Mouse (Mus musculus): Measurements from ENCODE around the gene Olfr870. TPM values are rescaled to one million over a fixed set of nuclear protein-coding genes. Genes with fewer than 3 reads are reported as not detected.

The Olfr870 gene
- total RNA-seq (2012; rRNA removed) (not detected in 2 replicates), polyA plus RNA-seq (2012; ENCODE audit: insufficient read depth in 1 of 2, insufficient read length in 2 of 2, low read depth in 1 of 2, low replicate concordance in 2 of 2, missing spikeins in 1 of 2) (not detected)

DNA sequence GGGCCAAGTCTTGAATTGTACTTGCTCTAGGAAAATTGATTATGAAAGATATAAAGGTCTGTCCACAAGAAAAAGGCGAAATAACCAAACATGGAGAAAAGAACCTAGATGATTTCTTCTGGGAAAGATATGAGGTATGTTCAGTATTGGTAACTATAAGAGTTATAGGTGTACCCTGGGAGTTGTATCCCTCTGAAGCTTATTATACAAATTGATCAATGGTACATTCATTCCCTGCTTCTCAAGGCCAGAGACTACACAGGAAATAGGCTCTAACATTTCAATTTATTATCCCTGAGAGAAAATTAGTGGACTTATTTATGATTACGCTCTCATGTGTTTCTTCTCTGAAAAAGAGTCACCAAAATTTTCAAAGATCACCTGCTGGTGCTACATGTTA is at the start of gene Olfr870:
Olfr870 (minus strand) TSS at position 101 of the 400 bp plus-strand sequence.
- DNase-seq (ENCODE audit: low read depth, low spot score): no peak
- TF ChIP-seq SIN3A (IDR thresholded peaks at IDR 0.05; ENCODE audit: low read length) (no peak), CHD2 (IDR thresholded peaks at IDR 0.05; ENCODE audit: low read length) (no peak), MXI1 (IDR thresholded peaks at IDR 0.05; ENCODE audit: low read depth, low read length) (no peak), ZMIZ1 (IDR thresholded peaks at IDR 0.05; ENCODE audit: low read depth, low read length) (no peak), GABPA (IDR thresholded peaks at IDR 0.05; ENCODE audit: low read depth, low read length) (no peak), UBTF (IDR thresholded peaks at IDR 0.05; ENCODE audit: borderline replicate concordance, insufficient read depth, low read depth, low read length) (no peak), MYB (IDR thresholded peaks at IDR 0.05; ENCODE audit: low read depth, low read length) (no peak), MEF2A (IDR thresholded peaks at IDR 0.05; ENCODE audit: extremely low read depth, insufficient replicate concordance, low read depth, low read length, poor library complexity, severe bottlenecking) (no peak), TCF12 (IDR thresholded peaks at IDR 0.05; ENCODE audit: low read depth, low read length) (no peak), SMC3 (IDR thresholded peaks at IDR 0.05; ENCODE audit: low read depth, low read length) (no peak)
- Histone ChIP-seq H3K36me3 (ENCODE audit: control insufficient read depth in 1 of 2, insufficient read depth in 2 of 2, low read length in 2 of 2) (no peaks in the 10 kb centered on the region), H3K27me3 (ENCODE audit: control insufficient read depth in 1 of 2, insufficient read depth in 2 of 2, low read length in 2 of 2) (no peaks in the 10 kb centered on the region), H3K79me2 (ENCODE audit: control insufficient read depth, insufficient read depth, low read length, poor library complexity) (no peaks in the 10 kb centered on the region), H3K4me1 (ENCODE audit: control insufficient read depth in 1 of 2, insufficient read depth in 2 of 2, low read length in 2 of 2) (no peaks in the 10 kb centered on the region), H3K27ac (ENCODE audit: control insufficient read depth, low read depth, low read length) (no peak within 1 kb of the TSS), H3K9ac (ENCODE audit: control insufficient read depth, low read depth, low read length, poor library complexity, severe bottlenecking) (no peak within 1 kb of the TSS), H3K9me3 (replicated peaks; ENCODE audit: insufficient read depth, low read length) (no peaks in the 10 kb centered on the region), H3K4me3 (ENCODE audit: control insufficient read depth in 1 of 2, insufficient read depth in 1 of 2, low read depth in 2 of 2, low read length in 2 of 2) (no peak within 1 kb of the TSS)

DNA sequence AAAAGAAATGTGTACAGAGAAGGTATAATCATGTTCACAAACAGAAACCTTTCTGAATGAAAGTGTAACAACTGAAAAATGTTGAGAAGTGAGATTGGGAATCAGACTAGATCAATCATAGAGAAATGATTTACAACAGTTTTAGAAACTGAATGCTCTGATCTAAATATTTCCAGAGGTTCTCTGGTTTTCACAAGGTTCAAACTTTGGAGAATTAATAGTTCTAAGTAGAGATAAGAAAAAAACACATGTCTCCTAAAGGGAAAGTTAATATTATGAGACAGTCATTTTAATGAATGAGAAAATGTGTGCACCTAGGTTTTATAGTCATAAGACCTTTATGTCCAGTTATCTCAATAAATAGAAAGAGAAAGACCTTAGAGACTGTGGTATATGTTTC is 38.0 kb upstream of the Olfr870 start, which contains the start of gene Olfr871:
Olfr871 (plus strand) TSS at position 301 of the 400 bp plus-strand sequence.
- H3K4me1 ChIP-seq (ENCODE audit: control insufficient read depth in 1 of 2, insufficient read depth in 2 of 2, low read length in 2 of 2): 0 out of 4 replicates have a peak, but pooled peaks cover 0 to 2% of the 10 kb centered on the region in 2 experiments
- peaks cover 0 to 4% of the 10 kb centered on the region in 2 experiments; a peak in 2 of 4 replicates for H3K36me3 ChIP-seq (ENCODE audit: control insufficient read depth in 1 of 2, insufficient read depth in 2 of 2, low read length in 2 of 2)
- no peak within 1 kb of the TSS for H3K9ac ChIP-seq (ENCODE audit: control insufficient read depth, low read depth, low read length, poor library complexity, severe bottlenecking)
- H3K27me3 ChIP-seq (ENCODE audit: control insufficient read depth in 1 of 2, insufficient read depth in 2 of 2, low read length in 2 of 2): no peaks in the 10 kb centered on the region
- H3K4me3 ChIP-seq (ENCODE audit: control insufficient read depth in 1 of 2, insufficient read depth in 1 of 2, low read depth in 2 of 2, low read length in 2 of 2): no peak within 1 kb of the TSS
- TF ChIP-seq UBTF (IDR thresholded peaks at IDR 0.05; ENCODE audit: borderline replicate concordance, insufficient read depth, low read depth, low read length) (no peak), ZKSCAN1 (IDR thresholded peaks at IDR 0.05; ENCODE audit: low read depth, low read length) (no peak), MAZ (IDR thresholded peaks at IDR 0.05; ENCODE audit: low read depth, low read length) (no peak), POLR2AphosphoS5 (IDR thresholded peaks at IDR 0.05; ENCODE audit: borderline replicate concordance, low read depth, low read length) (no peak), USF2 (IDR thresholded peaks at IDR 0.05; ENCODE audit: borderline replicate concordance in 1 of 2, insufficient read depth in 1 of 2, low read depth in 1 of 2, low read length in 2 of 2) (no peak), CHD2 (IDR thresholded peaks at IDR 0.05; ENCODE audit: low read length) (no peak)
- no peaks in the 10 kb centered on the region for H3K9me3 ChIP-seq (replicated peaks; ENCODE audit: insufficient read depth, low read length)
- no peak for DNase-seq (ENCODE audit: low read depth, low spot score)
- no peaks in the 10 kb centered on the region for H3K79me2 ChIP-seq (ENCODE audit: control insufficient read depth, insufficient read depth, low read length, poor library complexity)
- no peak within 1 kb of the TSS for H3K27ac ChIP-seq (ENCODE audit: control insufficient read depth, low read depth, low read length)

Measured in MEL (cell line).